ENCODE assay signal across 11 mouse cellular contexts in genomic region chr1:190761786-190762185, GRCm38 (mm10).
A peak's percentile ranks its signal among the peaks of the same experiment; 100 is the strongest.
DNase-seq lines count a peak whose midpoint lies in the region; ATAC-seq and TF ChIP-seq lines count a peak whose summit lies in the region.
"Had no signal": no experiment of that assay in that cellular context is flagged by ENCODE, and none has a peak within 500 bp of the region (broad histone marks: within the 10 kb centered on the region; RNA-seq: fewer than 3 reads in every experiment).

No protein-coding gene starts in this region.

- WGBS in heart, embryonic 10.5 days, result 21% methylated on average over 5 of the region's 5 CpGs
- WGBS in lung, embryonic 16.5 days, result 21% methylated on average over 5 of the region's 5 CpGs
- 18% methylated on average over 5 of the region's 5 CpGs for WGBS in lung, adult 2 months

- H3K4me1 ChIP-seq in heart, embryonic 10.5 days, result peaks cover 7% of the 10 kb centered on the region
- no peaks in the 10 kb centered on the region for H3K4me1 ChIP-seq in lung, embryonic 16.5 days (replicated peaks; ENCODE audit: control insufficient read depth, insufficient read depth, low read length)
- no peaks in the 10 kb centered on the region for H3K4me1 ChIP-seq in lung, adult 2 months (ENCODE audit: control insufficient read depth, insufficient read depth, low read length)

- H3K27me3 ChIP-seq in heart, embryonic 10.5 days (ENCODE audit: insufficient read depth, poor library complexity, severe bottlenecking), result peaks cover 9% of the 10 kb centered on the region; the same call in 1 of the 2 replicates
- H3K27me3 ChIP-seq in lung, embryonic 16.5 days (ENCODE audit: control insufficient read depth, insufficient read depth, low read depth, low read length), result no peaks in the 10 kb centered on the region

- no peak overlapping the region for H3K4me2 ChIP-seq in lung, embryonic 16.5 days (ENCODE audit: low read depth, low read length)

- no peak for TF ChIP-seq CTCF in lung, adult 2 months (IDR thresholded peaks at IDR 0.05; ENCODE audit: insufficient read depth, low read length)
- TF ChIP-seq CTCF in brain, embryonic 14.5 days (IDR thresholded peaks at IDR 0.05; ENCODE audit: borderline replicate concordance, extremely low read depth, insufficient read depth, insufficient read length), result peak; percentile 60; the same call in 1 of the 2 replicates

- DNase-seq in heart, embryonic 10.5 days (ENCODE audit: low spot score), result no peak
- no peak for DNase-seq in heart, adult 18-20 months
- DNase-seq in lung, adult 2 months, result no peak
- DNase-seq in brain, embryonic 14.5 days (ENCODE audit: low read depth), result peak; percentile 61
- peak; percentile 21 to 29 for DNase-seq in layer of hippocampus, postnatal 14 days (ENCODE audit: low spot score in 2 of 2)
- DNase-seq in thymus, postnatal 10 days (ENCODE audit: low spot score in 2 of 2), result no peak
- no peak for DNase-seq in adrenal gland, postnatal 14 days
- DNase-seq: spleen, adult 18-20 months had no signal

- no peaks in the 10 kb centered on the region for H3K36me3 ChIP-seq in heart, embryonic 10.5 days
- H3K36me3 ChIP-seq in lung, embryonic 16.5 days (ENCODE audit: control insufficient read depth, insufficient read depth, low read length), result no peaks in the 10 kb centered on the region
- H3K36me3 ChIP-seq: G1E had no signal

- H3K27ac ChIP-seq in heart, embryonic 10.5 days, result peak overlapping the region; percentile 30
- H3K27ac ChIP-seq in lung, embryonic 16.5 days (ENCODE audit: low read length), result no peak overlapping the region

- H3K9me3 ChIP-seq in heart, embryonic 10.5 days, result no peaks in the 10 kb centered on the region
- peaks cover 4% of the 10 kb centered on the region; the same call in 1 of the 2 replicates for H3K9me3 ChIP-seq in lung, embryonic 16.5 days (ENCODE audit: control insufficient read depth, low read length)
- H3K9me3 ChIP-seq: G1E had no signal

- no peak overlapping the region for H3K9ac ChIP-seq in lung, embryonic 16.5 days (ENCODE audit: low read length)

- no peak for TF ChIP-seq POLR2A in lung, adult 2 months (IDR thresholded peaks at IDR 0.05; ENCODE audit: borderline replicate concordance, extremely low read depth, low read depth, low read length)
- no peak for TF ChIP-seq POLR2A in brain, embryonic 14.5 days (IDR thresholded peaks at IDR 0.05; ENCODE audit: borderline replicate concordance, extremely low read depth, insufficient read depth, insufficient read length, poor library complexity, severe bottlenecking)

- no peak overlapping the region for H3K4me3 ChIP-seq in heart, embryonic 10.5 days
- no peak overlapping the region for H3K4me3 ChIP-seq in lung, embryonic 16.5 days (ENCODE audit: low read length)
- H3K4me3 ChIP-seq in lung, adult 2 months (replicated peaks; ENCODE audit: extremely low read depth, low read depth, low read length), result no peak overlapping the region
- H3K4me3 ChIP-seq: myocyte had no signal

- ATAC-seq in lung, embryonic 16.5 days (ENCODE audit: low read depth), result 0 out of 2 replicates have a peak, but pooled peaks have one; percentile 47

Comparison
In these comparisons a context has a peak if more than half of its experiments do, and no peak if none do; other contexts are left out.
1. DNase-seq: peak in brain, embryonic 14.5 days (single experiment) and layer of hippocampus, postnatal 14 days (2 of 2); none in heart, embryonic 10.5 days (single experiment), heart, adult 18-20 months (0 of 2), lung, adult 2 months (single experiment), thymus, postnatal 10 days (0 of 2) and adrenal gland, postnatal 14 days (single experiment).